Mouse (Mus musculus) left cerebral cortex, adult 9 months (tissue): ENCODE results near the gene Scaf8.
A peak's percentile ranks its signal among the peaks of the same experiment; 100 is the strongest.

Experiments
- DNase-seq, 2 experiments: peaks; one replicate each; pipeline ENCODE4 v3.0.0; 2022; ENCODE audit warnings: low spot score in 2 of 2

Scaf8 gene

DNA sequence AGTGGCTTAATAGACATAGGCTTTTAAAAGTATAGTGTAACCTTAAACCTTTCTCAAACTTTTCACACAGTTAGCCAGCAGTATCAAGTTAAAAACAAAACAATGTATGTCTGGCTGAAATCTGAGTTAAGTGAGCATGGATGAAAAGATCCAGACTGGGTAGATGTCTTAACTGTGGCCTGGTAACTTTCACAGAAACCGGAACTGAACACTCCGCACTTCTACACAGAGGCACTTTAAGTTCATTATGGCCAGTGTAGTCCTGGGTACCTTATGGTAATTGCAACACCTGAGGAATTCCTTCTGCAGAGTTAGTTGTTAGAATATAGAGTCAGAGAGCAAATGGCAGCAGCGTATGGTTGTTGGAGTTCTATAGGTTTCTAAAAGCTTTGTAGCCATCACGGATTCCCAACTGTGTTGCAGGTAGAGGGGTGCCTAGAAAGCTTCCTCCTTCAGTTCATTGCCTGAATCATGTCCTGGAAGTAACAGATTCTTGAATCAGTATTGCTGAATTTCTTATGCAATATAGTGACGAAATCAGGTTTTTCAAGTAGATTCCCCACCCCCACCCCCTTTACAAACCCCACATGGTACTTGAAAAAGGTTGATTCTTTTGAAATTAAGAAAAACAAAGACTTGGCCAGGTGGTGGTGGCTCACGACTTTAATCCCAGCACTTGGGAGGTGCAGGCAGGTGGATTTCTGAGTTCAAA lies 92.9 kb downstream of the Scaf8 start:
- no peak for DNase-seq

DNA sequence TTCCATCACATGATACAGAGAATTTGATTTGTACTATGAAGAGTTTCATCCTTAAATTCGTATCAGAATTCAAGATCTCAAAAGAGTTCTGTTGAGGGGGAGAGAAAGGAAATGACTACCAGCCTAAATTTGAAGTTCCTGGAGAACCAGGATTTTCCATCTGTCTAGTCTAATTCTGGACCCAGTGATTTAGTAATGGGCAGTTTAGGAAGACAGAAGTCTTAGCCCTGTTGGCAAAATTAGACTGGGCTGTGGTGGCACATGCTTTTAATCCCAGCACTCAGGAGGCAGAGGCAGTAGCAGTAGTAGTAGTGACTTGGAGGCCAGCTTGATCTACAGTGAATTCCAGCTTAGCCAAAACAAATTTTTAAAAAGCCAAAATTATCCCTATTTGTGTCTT lies 93.7 kb downstream of the Scaf8 start:
- no peak for DNase-seq

DNA sequence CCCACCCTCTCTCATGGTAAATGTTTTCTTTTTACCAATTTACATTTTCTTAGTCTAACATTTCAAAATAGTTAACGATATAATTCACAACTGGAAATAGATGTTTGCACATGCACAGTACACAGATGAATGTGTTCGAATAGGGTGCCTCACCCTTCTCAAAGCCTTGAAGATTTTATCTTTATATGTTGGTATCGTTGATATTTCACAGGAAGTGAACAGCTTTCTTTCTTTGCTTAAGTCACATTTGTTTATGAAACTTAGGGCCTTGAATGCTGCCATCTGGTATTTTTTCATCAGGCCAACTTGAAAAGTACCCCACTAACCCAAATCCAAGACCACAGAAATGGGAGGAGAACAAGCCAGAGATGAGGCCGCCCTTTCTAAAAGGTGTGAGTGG lies 94.8 kb downstream of the Scaf8 start:
- DNase-seq = no peak

DNA sequence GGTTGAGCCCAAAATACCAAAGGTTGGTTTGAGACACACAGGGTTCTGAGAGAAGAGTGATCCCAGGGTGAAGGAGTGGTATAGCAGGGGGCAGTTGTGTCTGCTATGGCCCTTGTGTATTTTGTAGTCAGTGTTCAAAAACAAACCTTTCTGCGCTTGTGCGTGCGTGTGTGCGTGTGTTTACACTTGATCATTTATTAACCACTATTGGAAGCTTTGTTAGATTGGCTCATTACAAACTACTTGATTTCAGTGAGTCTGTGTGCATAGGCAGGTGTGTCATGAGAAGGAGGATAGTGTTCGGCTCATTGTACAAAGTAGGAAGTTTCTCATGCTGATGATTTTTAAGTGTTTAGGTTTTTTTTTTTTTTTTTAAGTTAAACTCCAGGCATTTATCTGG lies 95.4 kb downstream of the Scaf8 start:
- no peak for DNase-seq

DNA sequence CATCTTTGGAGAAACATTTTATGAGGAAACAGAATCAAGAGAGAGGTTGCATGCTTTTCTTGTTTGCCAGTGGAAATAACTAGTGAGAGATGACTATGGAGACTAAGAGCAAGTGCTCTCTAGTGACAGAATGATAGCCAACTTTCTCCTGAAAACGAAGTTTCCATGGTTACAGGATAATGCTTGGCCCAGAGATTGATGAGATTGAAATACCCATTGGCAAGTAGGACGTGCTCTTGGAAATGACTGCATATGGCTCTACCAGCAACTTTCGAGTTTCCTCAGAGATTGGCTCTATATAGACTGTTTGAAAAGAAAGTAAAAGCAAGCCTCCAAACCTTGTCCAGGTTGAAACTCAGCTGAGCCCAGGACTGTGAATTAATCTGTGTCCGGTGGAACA lies 97.3 kb downstream of the Scaf8 start:
- no peak for DNase-seq

DNA sequence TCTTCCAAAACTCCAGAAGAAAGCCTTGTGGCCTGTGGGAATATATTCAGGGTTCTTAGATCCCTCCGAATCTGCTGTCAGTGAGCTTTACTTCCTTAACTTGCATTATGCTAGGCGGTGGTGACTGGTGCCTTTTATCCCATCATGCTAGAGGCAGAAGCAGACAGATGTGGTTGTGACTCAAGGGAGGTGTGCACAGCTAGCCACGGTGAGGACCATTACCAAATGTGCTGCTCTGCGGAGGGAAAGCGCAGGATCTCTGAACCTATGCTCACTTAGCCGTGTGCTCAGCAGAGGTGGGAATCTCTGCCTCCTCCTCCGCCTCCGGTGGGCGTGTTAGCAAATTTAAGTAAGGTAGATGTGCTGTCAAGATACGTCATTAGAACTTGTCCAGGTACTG lies 98.1 kb downstream of the Scaf8 start:
- no peak for DNase-seq

DNA sequence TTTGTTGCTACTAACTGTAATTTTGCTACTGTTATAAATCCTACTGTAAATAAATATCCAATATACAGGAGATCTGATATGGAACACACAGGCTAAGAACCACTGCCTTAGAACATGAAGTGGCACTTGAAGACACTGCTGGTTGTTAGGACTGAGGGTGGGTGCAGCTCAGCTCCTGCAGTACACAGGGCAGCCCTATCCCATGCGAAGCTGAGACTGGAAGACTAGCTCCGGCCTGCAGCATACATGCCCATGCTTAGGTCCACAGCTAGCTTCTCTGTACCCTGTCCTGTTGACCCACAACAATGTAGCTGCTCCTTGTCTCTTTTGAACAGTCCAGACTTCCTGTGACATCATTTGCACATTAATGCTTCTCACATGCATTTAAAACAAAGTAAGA lies 100.1 kb downstream of the Scaf8 start:
- no peak for DNase-seq

DNA sequence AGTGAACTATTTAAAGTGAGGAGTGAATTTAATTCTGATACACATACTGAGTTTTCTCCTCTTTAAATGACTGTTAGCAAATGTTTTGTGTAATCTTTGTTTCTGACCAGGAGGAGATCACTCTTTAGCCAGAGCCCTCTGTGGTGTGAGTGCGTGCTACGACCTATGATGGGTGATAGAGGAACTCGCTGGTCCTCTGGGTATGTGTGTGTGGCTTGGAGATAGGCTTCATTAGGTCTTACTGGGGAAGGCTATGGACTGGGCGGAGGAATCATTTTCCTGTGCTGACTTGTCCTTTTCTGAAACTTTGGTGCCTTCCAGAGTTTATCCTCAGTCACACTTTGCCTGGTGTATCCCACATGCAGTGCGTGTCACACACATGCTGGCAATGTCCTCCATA lies 102.3 kb downstream of the Scaf8 start:
- no peak for DNase-seq

DNA sequence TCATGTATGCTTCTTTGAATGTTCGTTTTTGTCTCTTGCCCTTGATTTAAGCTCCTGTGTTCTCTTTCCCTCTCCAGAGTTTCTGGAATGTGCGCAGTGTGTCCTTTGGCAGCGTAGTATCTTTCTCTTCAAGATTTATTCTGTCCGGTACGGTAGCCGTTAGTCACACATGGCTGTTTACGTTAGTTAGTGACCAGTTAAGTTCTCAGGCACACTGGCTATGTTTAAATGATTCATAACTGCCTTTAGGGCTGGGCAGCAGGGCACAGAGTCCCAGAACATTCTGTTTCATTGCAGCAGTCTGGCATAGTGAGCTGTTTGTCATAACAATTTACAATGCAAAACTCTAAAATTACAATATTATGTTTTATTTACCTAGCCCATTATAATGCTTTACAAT lies 103.6 kb downstream of the Scaf8 start:
- DNase-seq = no peak

DNA sequence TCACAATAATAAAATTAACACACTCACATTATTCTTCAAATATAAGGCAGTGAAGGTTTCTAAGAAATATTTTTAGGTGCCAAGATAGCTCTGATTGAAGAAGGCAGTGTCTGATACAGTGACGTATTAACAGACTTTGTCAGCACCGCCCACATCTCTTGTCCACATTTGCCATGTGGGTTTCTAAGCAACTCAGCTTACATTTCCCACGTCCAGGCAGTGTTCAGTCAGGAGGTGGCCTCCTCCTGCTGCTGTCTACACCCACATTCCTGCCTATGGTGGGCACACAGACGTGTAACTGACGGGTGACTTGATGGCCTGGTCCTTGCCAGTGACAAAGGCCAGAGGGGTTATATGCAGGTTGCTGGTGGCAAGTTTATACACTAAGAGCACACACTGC lies 104.1 kb downstream of the Scaf8 start:
- peak in 1 of 2 experiments; percentile 55 for DNase-seq

DNA sequence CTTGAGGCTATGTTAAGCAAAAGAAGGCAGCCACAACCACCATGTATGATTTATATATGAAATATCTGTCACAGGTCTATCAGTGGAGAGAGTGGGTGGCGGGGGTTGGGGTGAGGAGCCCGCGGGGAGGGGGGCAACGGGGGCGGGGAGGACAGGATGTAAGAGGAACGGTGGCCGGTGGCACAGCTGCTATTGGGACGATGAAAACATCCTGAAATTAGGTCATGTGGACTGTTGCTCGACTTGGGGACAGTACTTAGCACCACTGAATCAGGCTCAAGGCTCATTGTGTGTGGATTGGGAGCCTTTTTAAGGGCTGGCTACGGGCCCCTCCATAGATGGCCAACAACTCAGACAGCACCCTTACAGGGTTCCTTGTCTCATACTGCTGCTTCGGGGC lies 105.4 kb downstream of the Scaf8 start:
- no peak for DNase-seq

DNA sequence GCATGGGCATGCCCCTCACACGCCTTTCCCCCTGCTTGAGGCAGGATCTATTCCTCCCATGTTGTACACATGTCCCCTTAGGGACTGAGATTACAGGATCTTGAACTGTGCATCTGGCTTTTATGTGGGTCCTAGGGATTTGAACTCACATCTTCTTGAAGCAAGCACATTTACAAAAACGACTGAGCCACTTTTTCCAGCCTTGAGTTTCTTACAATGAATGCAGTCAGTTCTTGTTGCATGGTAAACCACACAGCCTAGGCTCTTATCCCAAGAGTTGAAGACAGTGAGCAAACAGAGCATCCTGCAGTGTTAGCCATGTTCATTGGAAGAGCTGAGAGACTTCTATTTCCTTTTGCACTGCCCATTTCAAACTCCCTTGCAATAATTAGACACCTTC lies 108.3 kb downstream of the Scaf8 start:
- no peak for DNase-seq

DNA sequence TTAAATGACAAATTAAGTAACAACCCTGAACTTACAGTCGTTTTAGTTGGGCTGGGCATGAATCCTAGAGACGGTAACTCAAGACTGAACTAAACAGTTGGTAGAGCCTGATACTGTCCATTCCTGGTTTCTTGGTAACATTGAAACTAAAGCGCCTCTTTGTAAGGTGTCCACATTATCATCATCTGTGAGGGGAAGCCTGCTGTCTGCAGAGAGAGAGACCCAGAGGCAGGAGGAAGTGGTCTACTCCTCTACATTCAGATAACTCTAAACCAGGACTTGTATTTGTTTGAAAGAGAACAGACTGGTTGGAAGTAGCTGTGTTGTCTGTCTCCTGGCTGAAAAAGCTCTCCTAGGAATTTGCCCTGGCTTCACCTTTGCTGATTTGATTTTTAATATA lies 108.9 kb downstream of the Scaf8 start:
- DNase-seq = no peak

DNA sequence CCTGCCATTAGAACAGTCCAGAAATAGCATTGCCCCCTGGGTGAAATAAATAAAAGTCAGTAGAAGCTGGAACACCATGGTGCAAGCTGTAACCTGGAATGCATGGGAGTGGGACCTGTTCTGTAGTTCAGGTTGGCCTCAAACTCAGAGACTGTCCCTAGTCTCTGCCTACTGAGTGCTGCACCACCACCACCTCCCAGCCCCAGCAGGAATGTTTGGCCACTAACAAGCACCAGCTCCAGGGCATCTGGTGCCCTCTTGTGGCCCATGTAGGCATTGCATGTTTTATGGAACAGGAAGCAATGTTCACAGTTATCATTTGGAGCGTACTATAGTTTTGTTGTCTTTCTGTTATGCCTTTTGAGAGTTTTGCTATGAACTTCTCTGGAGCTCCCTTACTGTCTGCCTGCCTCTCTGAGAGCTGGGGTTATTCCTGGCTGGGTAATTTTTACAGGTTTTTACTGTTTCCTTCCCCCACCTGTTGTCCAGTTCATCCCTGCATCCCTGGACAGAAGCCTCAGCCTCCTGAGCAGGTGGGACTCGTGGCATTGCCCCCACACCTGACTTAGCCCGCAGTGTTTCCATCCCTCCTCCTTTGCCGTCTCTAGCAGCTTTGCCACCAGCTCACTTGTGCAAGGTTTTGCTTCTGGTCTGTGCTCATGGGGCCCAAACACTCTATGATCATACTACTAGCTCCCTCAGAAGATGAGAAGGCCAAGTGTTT lies 109.8 kb downstream of the Scaf8 start:
- DNase-seq = peak in 1 of 2 experiments; percentile 88

DNA sequence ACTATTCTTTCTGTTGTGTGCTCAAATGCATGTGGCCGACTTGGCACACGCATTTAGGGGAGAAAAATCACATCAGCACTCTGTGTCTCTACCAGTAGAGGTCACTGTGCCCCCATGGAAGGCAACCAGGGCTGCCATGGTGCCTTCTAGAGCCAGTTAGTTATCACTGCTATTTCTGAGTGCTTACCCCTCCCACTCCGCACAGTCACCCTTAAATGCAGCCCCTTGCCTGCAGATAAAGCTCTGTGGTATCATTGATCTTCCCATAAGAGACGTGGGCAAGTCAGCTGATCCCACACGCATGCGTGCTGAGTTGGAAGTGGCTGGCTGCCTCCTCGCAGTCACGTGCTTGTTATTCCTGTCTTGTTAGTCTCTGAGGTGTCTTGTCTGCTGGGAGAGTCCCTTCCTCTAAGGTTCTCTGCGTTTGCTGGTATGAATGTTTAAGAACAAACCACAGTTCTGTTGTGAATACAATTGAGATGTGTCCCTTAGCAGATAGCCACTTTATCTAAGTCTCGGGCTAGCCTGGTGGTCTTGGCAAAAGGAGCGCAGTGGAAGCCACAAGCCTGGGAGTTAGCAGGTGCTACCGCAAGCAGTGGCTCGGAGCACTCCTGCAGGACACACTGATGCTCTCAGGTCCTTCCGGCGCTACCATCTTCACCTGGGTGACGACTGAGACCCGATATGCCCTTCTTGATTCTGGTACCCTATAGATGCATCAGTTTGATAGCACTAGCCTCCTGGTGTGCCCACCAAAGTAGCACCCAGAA lies 115.6 kb downstream of the Scaf8 start:
- peak in 1 of 2 experiments; percentile 66 for DNase-seq

DNA sequence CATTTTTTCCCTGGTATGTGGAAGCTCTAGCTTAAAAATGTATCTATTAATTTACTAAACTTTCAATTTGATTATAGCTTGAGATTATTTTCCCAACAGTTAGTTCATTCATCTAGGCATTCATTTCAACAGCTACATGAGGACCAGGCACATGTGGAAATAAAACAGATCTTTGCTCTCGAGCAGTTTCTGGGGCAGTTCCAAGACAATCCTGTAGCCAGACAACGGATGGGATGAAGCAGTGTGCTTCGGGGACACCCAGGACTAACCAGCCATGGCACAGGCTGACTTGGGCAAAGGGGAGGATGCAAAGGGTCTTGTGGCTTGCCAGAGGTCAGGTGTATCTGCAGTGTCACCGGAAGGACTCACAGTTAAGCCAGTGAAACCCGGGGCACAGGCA lies 117.9 kb downstream of the Scaf8 start:
- DNase-seq = no peak

DNA sequence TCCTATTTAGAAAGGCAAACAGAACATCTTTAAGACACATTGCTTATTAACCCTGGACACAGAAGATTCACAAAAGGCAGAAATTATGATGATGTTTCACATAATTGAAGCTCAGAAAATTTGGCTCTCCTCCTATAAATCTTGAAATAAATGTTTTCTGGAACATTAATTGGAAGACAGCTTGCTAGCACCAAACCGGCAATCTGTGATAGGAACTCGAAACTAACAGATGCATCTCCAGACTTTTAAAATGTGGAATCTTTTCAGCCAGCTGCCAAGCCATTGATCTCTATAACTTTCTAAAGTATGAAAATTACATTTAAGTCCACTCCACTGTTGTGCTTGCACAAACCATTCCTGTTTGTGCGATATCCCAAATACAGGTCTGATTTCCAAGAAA lies 128.9 kb downstream of the Scaf8 start:
- no peak for DNase-seq

DNA sequence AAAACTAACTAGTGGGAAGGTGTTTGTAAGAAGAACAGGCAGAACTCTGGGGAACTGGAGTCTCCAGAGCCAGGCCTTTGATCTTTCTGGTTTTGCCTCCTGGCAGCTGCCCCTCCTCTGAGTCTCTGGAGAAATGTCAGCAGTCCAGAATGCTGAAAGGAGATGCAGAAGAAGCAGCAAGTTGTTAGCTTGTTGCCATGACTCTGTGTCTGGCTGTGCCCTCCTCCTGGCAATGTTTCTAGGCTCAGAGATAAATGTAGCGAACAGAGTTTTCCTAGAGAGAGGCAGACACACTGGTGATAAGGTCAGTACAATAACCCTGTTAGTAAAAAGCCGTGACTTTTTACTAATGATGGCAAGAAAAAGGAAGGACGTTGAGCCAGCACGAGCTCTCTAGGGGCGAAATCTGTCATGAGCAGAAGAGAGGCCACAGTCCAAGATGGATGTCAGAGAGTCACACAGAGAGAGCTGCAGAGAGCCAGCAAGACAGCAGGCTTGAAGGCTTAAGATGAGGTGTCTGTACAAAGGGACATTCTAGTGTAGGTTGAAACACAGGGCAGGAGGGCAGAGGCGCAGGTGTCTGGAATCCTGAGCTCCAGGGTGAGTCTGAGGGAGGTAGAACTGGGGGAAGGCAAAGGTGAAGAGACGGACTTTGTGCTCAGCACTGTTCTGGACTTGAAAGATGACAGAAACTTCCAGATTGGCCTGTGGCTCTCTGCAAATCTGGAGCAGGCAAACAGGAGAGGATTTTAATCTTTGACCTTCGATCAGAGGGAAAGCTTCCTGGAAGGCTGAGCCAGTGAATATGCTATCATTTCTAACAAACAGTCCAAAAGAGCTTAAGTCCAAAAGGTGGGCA lies 130.3 kb downstream of the Scaf8 start:
- DNase-seq = no peak

DNA sequence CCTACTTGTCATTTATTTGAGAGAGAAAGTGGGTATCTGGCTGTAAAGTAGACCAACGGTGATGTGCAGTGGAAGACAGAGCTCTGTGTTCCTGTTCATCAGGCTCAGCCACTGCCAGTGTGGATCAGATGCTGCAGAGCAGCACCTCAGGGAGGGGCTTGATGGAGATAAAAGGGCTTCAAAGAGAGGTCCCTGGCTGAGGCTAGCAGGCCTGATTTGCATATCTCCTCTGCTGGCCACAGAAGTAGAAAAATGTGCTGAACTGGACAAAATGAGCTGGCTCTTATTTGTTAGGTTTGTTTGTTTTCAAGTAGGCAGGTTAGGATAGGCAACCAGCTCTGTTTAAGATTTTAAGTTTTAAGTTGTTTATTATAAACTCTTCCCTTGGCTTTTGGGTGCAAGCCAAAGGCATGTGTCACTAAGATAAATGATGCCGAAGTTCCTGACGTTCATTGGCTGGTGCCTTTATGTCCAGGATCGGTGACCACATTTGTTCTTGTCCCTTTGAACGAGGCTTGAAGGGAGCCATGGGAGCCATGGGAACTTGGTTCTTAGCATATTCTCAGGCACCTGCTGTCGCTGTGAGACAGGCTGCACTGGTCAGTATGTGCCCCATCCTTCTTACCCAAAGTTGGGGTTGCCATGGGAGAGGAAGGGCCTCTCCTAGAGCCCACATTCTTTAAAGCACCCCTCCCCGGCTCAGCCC lies 132.0 kb downstream of the Scaf8 start:
- DNase-seq = no peak
